Mouse (Mus musculus) kidney, adult 8-10 months (tissue): ENCODE results near the gene 4930550C14Rik.

Experiments
- DNase-seq, 2 experiments: peaks; one replicate each; pipeline ENCODE4 v3.0.0; 2022

4930550C14Rik gene

GRCm38 (mm10) chr9:53402291-53402711 lies at the start of gene 4930550C14Rik:
4930550C14Rik (plus strand) TSS chr9:53402325.
- DNase-seq: peak; percentile 52 to 55

DNA sequence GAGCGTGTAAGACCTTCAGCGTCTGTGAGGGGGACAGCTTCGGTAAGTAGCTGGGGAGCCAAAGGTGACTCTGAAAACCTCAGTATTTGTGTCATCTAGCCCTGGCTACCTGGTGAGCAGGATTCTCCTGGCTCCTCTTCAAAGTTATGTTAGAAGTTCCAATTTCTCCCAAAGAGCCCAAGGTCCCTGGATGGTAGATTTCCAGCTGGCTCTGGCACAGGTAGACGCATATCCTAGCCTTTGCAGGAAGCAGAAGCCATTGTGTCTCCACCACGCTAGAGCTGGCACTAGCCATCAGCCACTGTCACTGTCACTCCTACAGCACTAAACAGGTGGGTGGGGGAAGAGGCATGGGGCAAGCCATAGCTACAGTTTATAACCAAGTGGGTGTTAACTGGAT lies 49.0 kb upstream of the 4930550C14Rik start:
- DNase-seq: no peak

- peak in 1 of 2 experiments; percentile 38 for DNase-seq
Measured at GRCm38 (mm10) chr9:53356219-53357155, 45.6 kb upstream of the 4930550C14Rik start.

- DNase-seq: no peak
Measured at GRCm38 (mm10) chr9:53371339-53371738, 30.8 kb upstream of the 4930550C14Rik start.

GRCm38 (mm10) chr9:53375907-53376306 lies 26.2 kb upstream of the 4930550C14Rik start:
- DNase-seq: no peak

DNA sequence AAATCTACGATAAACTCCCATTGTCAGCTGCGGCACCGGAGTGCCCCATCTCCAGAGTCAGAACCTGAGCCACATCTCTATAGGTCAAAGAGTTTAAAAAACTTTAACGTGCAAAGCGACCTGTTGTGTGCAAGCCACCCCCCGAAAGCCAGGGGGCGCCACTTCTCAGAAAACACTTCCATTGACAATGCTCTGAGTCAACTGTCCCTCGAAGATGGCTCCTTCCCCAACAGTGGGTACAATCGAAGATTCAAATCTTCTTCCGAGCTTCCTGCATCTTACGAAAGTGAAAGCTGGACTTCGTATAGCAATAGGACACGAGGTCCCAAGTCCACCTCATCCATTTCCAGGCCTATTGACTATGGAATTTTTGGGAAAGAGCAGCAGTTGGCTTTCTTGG lies 25.3 kb upstream of the 4930550C14Rik start:
- no peak for DNase-seq

DNA sequence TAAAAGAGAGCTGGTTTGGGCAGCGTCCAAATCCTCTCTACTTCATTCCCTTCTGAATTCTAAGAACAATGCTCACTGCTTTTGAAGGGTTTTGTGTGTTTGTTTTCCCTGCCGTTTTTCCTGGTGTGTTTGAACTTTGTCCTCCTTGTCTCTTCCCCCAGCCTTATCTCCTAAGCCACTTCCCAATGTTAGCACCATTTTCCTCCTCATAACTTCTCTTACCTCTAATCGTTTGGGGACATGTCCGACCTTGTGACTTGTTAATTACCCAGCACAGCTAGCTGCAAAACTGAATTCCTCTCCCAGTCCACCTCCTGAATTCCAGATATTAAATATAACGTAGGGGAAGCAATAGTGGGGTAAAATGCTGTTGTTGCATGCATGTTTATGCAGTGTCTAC lies 24.5 kb upstream of the 4930550C14Rik start:
- no peak for DNase-seq

DNA sequence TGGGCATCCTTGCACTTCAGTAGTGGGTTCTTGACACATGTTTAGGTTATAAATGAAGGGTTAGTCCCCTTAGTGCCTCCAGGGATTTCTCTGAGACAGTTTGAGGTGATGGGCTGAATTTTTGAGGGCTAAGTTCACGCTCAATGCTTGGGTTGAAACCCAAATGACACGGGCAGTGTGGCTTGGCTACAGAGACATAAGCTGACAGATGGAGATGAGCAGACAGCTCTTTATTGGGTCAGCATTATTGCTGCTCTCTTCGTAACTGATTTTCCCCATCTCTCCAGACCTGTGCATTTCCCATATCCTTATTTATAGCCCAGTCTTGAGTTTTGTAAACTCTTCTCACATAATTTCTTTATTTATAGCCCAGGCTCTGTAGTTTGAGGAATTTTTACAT lies 24.0 kb upstream of the 4930550C14Rik start:
- no peak for DNase-seq

DNA sequence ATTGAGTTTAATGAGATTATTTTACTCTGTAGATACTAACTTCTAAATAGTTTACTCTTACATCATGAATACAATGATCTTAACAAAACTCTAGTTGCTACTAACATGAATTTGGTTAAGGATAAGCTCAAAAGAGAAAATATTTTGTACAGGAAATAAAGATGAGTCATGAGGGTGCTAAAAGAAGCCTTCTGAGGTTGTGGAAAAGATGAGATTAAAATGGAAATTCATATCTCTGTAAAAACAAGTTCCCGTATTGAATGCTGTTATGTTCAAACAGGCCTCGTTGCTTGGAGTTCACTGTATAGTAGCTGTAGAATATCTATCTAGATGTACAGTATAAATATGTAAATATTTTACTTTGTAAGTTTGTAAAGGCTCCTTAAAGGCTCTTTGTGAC lies 21.5 kb upstream of the 4930550C14Rik start:
- DNase-seq: no peak

GRCm38 (mm10) chr9:53381113-53381615 lies 21.0 kb upstream of the 4930550C14Rik start:
- no peak for DNase-seq

DNA sequence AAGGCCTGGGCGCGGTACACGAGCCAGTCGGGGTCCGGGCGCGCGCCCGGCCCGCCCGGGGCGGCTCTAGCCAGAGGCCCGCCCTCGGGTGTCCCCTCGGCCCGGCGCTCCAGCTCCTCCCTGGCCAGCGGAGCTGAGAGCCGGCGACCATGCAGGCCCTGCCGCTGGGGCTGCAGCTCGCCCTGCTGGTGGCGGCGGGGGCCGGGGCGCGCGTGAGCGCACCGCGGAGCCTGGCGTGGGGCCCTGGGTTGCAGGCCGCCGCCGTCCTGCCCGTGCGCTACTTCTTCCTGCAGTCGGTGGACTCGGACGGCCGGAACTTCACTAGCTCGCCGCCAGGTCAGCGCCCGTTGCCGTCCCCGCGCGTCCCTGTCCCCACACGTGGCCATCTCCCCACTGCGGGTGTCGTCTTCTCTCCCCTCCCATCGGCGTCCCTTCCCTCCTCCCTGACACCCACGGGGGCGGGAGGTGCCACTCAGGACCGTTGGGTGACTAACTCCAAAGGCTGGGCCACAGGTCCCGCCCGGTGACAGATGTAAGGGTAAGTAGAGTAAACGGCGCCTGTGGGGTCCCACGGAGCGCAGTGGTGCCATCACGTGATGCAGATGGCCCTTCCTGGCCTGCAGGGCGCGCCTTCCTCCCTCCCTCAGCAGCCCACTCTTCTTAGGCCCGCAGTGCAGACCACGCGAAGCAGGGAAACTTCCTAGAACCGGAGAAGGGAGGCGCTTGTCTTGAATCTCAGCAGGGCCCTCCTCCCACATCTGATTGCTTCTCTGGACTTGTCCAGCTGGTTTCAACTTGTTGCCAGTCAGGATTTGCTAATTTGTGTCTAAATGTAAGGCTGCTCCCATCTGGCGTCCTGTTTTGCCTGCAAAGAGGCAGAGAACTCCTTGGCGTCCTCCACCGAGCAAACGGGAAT lies 17.9 kb upstream of the 4930550C14Rik start, which contains the start of gene Kdelc2:
Kdelc2 (plus strand) TSS at position 75 of the 916 bp plus-strand sequence.
- peak; percentile 75 to 84 for DNase-seq

- no peak for DNase-seq
Measured at GRCm38 (mm10) chr9:53384873-53385272, 17.3 kb upstream of the 4930550C14Rik start.

DNA sequence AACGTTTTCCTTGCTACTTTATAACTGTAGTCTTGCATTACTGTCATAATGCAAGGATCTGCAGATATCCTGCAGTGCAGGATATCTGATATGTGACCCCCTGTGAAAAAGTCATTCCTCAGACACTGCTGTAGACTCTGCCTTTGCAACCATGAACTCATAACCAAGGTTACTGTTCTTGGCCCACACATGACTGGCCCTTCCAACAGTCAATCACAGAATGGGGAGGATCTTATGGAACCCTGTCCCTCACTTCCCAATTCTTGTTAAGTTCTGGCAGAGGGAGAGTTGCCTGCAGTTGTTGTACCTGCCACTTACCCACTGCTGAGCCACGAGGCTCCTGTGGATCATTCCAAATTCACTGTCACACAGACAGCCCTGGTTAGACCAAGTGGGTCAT lies 14.7 kb upstream of the 4930550C14Rik start:
- DNase-seq: no peak

DNA sequence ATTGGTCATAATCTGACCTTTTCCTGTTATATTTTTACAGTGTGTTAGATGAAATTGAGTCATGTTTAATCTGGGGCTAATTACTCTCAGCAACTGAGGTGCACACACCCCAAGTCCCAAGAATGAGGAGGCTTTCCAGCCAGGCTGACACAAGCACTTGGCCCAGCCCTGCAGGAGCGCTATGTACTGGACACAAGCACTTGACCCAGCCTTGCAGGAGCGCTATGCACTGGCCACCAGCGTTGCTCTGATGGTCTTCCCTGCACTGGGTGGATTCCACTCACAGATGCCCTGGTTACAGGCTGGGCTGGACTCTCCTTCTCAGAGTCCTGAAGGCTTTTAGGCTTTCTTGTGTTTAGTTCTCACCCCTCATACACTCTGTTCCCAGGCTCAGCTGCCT lies 13.0 kb upstream of the 4930550C14Rik start:
- no peak for DNase-seq

DNA sequence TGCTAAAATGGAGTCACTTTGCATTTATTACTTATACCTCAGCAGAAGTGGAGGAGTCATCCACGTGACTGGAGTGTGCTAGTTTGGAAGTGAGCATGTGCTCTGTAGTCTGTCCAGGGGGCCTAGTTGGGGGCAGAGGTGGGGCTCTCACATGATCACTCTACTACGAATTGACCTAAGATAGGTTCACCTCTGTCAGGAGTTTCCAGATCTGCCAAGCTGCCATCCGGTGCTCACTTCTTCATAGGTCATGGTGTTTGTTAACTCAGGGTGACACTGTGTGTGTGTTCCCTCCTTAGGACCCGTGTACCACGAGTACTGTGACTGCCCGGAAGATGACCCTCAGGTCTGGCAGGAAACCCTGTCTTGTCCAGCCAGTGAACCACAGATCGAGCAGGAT lies 12.0 kb upstream of the 4930550C14Rik start:
- no peak for DNase-seq

DNA sequence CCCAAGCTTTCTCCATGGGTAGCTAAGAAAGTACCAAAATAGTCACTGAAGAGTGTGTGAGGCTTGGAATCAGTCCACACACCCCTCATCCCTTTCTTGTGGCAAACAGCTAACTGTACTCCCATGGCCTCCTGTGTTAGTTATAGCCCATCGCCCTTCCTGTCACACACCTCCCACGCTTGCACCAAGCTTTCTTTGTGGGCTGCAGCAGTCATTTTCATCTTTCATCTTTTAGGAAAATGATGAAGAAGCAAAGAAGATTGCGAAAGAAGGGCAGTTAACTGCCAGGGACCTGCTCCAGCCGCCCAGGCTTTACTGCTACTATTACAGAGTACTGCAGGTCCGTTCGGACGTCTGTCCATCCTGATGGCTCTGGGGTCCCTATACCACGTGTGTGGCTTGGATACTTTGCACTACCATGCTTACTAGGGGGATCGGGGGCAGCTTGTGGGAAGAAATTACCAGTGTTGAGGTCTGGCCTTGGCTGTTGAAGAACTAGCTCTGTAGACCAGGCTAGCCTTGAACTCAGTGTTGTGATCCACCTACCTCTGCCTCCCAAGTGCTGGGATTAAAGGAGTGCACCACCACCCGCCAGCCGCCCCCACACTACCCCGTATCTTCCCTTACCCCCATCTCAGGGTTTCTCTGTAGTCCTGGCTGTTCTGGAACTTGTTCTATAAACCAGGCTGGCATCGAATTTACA lies 4.3 kb upstream of the 4930550C14Rik start:
- DNase-seq: no peak

DNA sequence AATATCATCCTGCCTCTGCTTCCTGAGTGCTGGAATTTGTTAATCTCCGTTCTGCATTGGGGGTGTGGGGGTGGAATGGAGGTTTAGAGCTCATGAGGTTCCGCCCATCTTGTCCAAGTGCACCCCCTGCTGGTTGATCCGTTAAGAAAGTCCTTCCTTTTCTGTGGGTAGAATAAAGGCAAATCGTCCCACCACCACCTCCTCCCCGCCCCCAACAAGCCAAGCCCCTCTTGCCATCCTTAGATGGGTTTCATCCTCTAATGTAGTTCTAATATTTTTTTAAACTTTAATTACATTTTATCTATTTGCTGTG lies 3.8 kb upstream of the 4930550C14Rik start:
- DNase-seq: peak in 1 of 2 experiments; percentile 58

DNA sequence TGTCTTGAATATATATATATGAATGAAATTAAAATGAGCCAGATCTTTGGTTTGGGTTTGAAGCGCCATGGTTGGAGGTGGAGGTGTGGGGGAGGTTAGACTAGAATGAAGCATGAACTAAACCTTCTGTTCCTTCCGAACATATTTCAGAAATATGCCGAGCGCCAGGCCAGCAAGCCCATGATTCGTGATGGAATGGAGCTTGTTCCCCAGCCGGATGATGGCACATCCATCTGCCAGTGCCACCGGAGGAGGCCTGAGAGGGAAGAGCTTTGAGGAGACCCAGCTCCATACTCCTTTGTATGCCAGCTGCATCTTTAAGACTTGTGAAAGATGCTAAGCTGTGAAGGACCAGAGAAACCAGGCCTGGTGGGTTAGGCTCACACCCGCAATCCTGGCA lies 2.6 kb upstream of the 4930550C14Rik start:
- DNase-seq: no peak

- DNase-seq: peak in 1 of 2 experiments; percentile 47
Measured at GRCm38 (mm10) chr9:53400696-53401095, 1.4 kb upstream of the 4930550C14Rik start.

- no peak for DNase-seq
Measured at GRCm38 (mm10) chr9:53401146-53401545, 979 bp upstream of the 4930550C14Rik start.

- DNase-seq: no peak
Measured at GRCm38 (mm10) chr9:53402991-53403390, 866 bp downstream of the 4930550C14Rik start.

DNA sequence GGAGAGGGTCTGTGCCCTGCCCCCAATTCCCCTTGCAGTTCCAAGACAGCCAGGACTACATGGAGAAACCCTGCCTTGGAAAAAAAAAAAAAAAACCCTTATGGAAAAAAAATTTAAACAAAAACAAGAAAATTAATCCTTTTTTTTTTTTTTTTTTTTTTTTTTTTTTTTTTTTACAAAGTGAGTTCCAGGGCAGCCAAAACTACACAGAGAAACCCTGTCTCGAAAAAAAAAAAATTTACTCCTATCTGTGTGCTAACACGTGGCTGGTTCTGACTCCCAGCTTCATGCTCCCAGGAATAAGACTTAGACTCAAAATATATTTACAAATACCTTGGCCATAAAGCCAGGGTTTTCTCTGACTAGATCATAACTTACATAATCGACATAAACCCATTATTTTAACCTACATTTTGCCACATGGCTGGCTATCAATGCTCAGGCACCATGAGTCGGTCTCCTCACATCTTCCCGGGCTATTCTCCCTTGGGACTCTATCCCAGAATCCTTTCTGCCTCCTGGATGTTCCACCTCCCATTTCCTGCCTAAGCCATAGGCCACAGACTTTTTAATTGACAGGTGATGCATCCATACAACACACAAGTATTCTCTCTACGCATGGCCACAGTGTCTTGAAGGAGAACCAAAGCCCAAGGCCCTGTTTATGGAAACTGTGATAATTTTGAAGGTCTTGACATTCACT lies 2.1 kb downstream of the 4930550C14Rik start:
- no peak for DNase-seq
